Mouse (Mus musculus) gastrocnemius, postnatal 14 days (tissue): ENCODE data around the gene Itga11. TPM values are rescaled to one million over a fixed set of nuclear protein-coding genes. Genes with fewer than 3 reads are reported as not detected.
A peak's percentile ranks its signal among the peaks of the same experiment; 100 is the strongest.
"Not testable (repeated sequence)": the region's sequence is repeated elsewhere in the genome, so short reads cannot be mapped to it uniquely, and the experiment has no call there.

Source experiments
- DNase-seq: peaks from one replicate; pipeline ENCODE4 v3.0.0; 2021; ENCODE audit warnings: mixed read lengths
- intact Hi-C: fragments of 180-260 bp; cut with DNase I; formaldehyde crosslinking; loops from one replicate; pipeline ENCODE4 v1.15.1; 2025; ENCODE audit warnings: low total_unique reads
- total RNA-seq, 2 experiments: library from RNA; stranded (reverse); gene quantifications; 2 replicates each; pipeline ENCODE4 v1.2.3; 2021

The Itga11 gene
- total RNA-seq, 2 experiments from 2014 or later = 5.0 to 7.6 TPM

- intact Hi-C loops = no loop called here
- peak; percentile 87 for DNase-seq
Measured at GRCm38 (mm10) chr9:62811516-62812121, 134.0 kb downstream of the Itga11 start, which contains the start of gene Fem1b. Gene Fem1b (minus strand): TSS chr9:62811934.

GRCm38 (mm10) chr9:62812216-62813049, 134.8 kb downstream of the Itga11 start:
- DNase-seq = no peak
- intact Hi-C loops = no loop called here

- intact Hi-C loops = no loop called here
- DNase-seq = no peak
Measured at GRCm38 (mm10) chr9:62814751-62815150, 137.1 kb downstream of the Itga11 start.

GRCm38 (mm10) chr9:62816323-62817098, 138.9 kb downstream of the Itga11 start:
- no peak for DNase-seq
- intact Hi-C loops = no loop called here

- intact Hi-C loops = no loop called here
- DNase-seq = no peak
Measured at GRCm38 (mm10) chr9:62817099-62817571, 139.5 kb downstream of the Itga11 start.

GRCm38 (mm10) chr9:62817828-62818614, 140.4 kb downstream of the Itga11 start:
- no peak for DNase-seq
- intact Hi-C loops = no loop called here

GRCm38 (mm10) chr9:62819494-62819893, 141.9 kb downstream of the Itga11 start:
- intact Hi-C loops = no loop called here
- no peak for DNase-seq

- intact Hi-C loops, DNase-seq: not testable (repeated sequence)
Measured at GRCm38 (mm10) chr9:62819910-62820309, 142.3 kb downstream of the Itga11 start.

- intact Hi-C loops = no loop called here
- DNase-seq = no peak
Measured at GRCm38 (mm10) chr9:62820829-62821228, 143.2 kb downstream of the Itga11 start.

GRCm38 (mm10) chr9:62821811-62822210, 144.2 kb downstream of the Itga11 start:
- intact Hi-C loops = no loop called here
- DNase-seq = no peak

- DNase-seq = no peak
Measured at GRCm38 (mm10) chr9:62825791-62826393, 148.3 kb downstream of the Itga11 start.

GRCm38 (mm10) chr9:62826456-62826855, 148.8 kb downstream of the Itga11 start:
- DNase-seq = no peak
- intact Hi-C loops = no loop called here

More at GRCm38 (mm10) chr9:62825791-62826393, 148.3 kb downstream of the Itga11 start:
- intact Hi-C loops = no loop called here

GRCm38 (mm10) chr9:62827939-62828652, 150.5 kb downstream of the Itga11 start:
- intact Hi-C loops = no loop called here
- no peak for DNase-seq

GRCm38 (mm10) chr9:62828662-62829086, 151.0 kb downstream of the Itga11 start:
- intact Hi-C loops = no loop called here
- peak; percentile 95 for DNase-seq

- DNase-seq = no peak
- intact Hi-C loops = no loop called here
Measured at GRCm38 (mm10) chr9:62829877-62830276, 152.3 kb downstream of the Itga11 start.
